Mouse (Mus musculus) CH12F3 (cell line): ENCODE measurements around the gene 1700012B09Rik.

ENCODE experiments used
- in situ Hi-C: fragments of 300-500 bp; cut with MboI; formaldehyde crosslinking; loops from 2 replicates; pipeline ENCODE4 v1.14.3; 2020; ENCODE audit warnings: low sequenced_read_pairs

The 1700012B09Rik gene

GRCm38 (mm10) chr9:14770803-14771471 is at the start of gene 1700012B09Rik:
TSS of gene 1700012B09Rik (minus strand) at chr9:14771030.
- in situ Hi-C loops, result no loop called here

GRCm38 (mm10) chr9:14810111-14810510 is 39.3 kb upstream of the 1700012B09Rik start:
- in situ Hi-C loops, result no loop called here

- in situ Hi-C loops, result no loop called here
Measured at GRCm38 (mm10) chr9:14806786-14807185, 36.0 kb upstream of the 1700012B09Rik start.

- in situ Hi-C loops, result no loop called here
Measured at GRCm38 (mm10) chr9:14805714-14806113, 34.9 kb upstream of the 1700012B09Rik start.

- in situ Hi-C loops, result no loop called here
Measured at GRCm38 (mm10) chr9:14787356-14787755, 16.5 kb upstream of the 1700012B09Rik start.

- in situ Hi-C loops, result no loop called here
Measured at GRCm38 (mm10) chr9:14784039-14785002, 13.5 kb upstream of the 1700012B09Rik start, which contains the start of the genes Mre11a and Ankrd49. TSS of gene Mre11a (plus strand) at chr9:14784654. TSS of gene Ankrd49 (minus strand) at chr9:14784856.

- in situ Hi-C loops, result no loop called here
Measured at GRCm38 (mm10) chr9:14778341-14778740, 7.5 kb upstream of the 1700012B09Rik start.

- in situ Hi-C loops, result no loop called here
Measured at GRCm38 (mm10) chr9:14773813-14774212, 3.0 kb upstream of the 1700012B09Rik start.

GRCm38 (mm10) chr9:14772074-14772473 is 1.2 kb upstream of the 1700012B09Rik start:
- in situ Hi-C loops, result no loop called here

- in situ Hi-C loops, result no loop called here
Measured at GRCm38 (mm10) chr9:14769811-14770210, 1.0 kb downstream of the 1700012B09Rik start.

- in situ Hi-C loops, result no loop called here
Measured at GRCm38 (mm10) chr9:14764765-14765164, 6.1 kb downstream of the 1700012B09Rik start.

- in situ Hi-C loops, result no loop called here
Measured at GRCm38 (mm10) chr9:14759261-14759660, 11.6 kb downstream of the 1700012B09Rik start.

- in situ Hi-C loops, result no loop called here
Measured at GRCm38 (mm10) chr9:14758590-14758989, 12.2 kb downstream of the 1700012B09Rik start.

GRCm38 (mm10) chr9:14754469-14754868 is 16.4 kb downstream of the 1700012B09Rik start:
- in situ Hi-C loops, result no loop called here

GRCm38 (mm10) chr9:14753947-14754346 is 16.9 kb downstream of the 1700012B09Rik start:
- in situ Hi-C loops, result no loop called here

GRCm38 (mm10) chr9:14752001-14752522 is 18.8 kb downstream of the 1700012B09Rik start, which contains the start of gene Fut4:
TSS of gene Fut4 (minus strand) at chr9:14752393.
- in situ Hi-C loops, result no loop called here

GRCm38 (mm10) chr9:14751503-14752000 is 19.3 kb downstream of the 1700012B09Rik start:
- in situ Hi-C loops, result no loop called here

GRCm38 (mm10) chr9:14750901-14751502 is 19.8 kb downstream of the 1700012B09Rik start:
- in situ Hi-C loops, result no loop called here

GRCm38 (mm10) chr9:14740151-14740924 is 30.5 kb downstream of the 1700012B09Rik start, which contains the start of gene Piwil4:
TSS of gene Piwil4 (minus strand) at chr9:14740733.
- in situ Hi-C loops, result no loop called here
